Mouse (Mus musculus) limb, embryonic 11.5 days (tissue): ENCODE data around the gene Gm30191. TPM values are rescaled to one million over a fixed set of nuclear protein-coding genes. Genes with fewer than 3 reads are reported as not detected.

Experiments used
- ATAC-seq: fragments of 200-750 bp; cut with Nextera tagmentation; 2 replicates; pipeline ENCODE4 v1.8.0; 2017; ENCODE audit warnings: low read depth; ENCODE audit not compliant: insufficient number of reproducible peaks, low FRiP score, low TSS enrichment
- DNase-seq: peaks from one replicate; pipeline ENCODE4 v3.0.0-alpha.2; 2015; ENCODE audit warnings: low spot score
- H3K27ac ChIP-seq: fragments of 300-500 bp; sonication (generic); replicated peaks from 2 replicates; pipeline ENCODE4 v1.5.1; 2014; ENCODE audit warnings: low read depth, mild to moderate bottlenecking, low read length
- H3K27me3 ChIP-seq: fragments of 300-500 bp; sonication (generic); 2 replicates; pipeline ENCODE4 v1.6.1; 2014; ENCODE audit warnings: mild to moderate bottlenecking, low read length, mixed read lengths; ENCODE audit not compliant: control insufficient read depth, insufficient read depth
- H3K36me3 ChIP-seq: fragments of 300-500 bp; sonication (generic); 2 replicates; pipeline ENCODE4 v1.6.1; 2014; ENCODE audit warnings: mild to moderate bottlenecking, low read length, moderate library complexity, mixed read lengths; ENCODE audit not compliant: control insufficient read depth, insufficient read depth
- H3K4me1 ChIP-seq: fragments of 300-500 bp; sonication (generic); 2 replicates; pipeline ENCODE4 v1.6.1; 2014; ENCODE audit warnings: low read length, mixed read lengths; ENCODE audit not compliant: control insufficient read depth, insufficient read depth
- H3K4me2 ChIP-seq: fragments of 300-500 bp; sonication (generic); 2 replicates; pipeline ENCODE4 v1.6.1; 2014; ENCODE audit warnings: low read depth, mild to moderate bottlenecking, moderate library complexity; ENCODE audit not compliant: severe bottlenecking
- H3K4me3 ChIP-seq: fragments of 300-500 bp; sonication (generic); 2 replicates; pipeline ENCODE4 v1.5.1; 2014; ENCODE audit warnings: low read depth, low read length
- H3K9ac ChIP-seq: fragments of 300-500 bp; sonication (generic); 2 replicates; pipeline ENCODE4 v1.6.1; 2014; ENCODE audit warnings: mild to moderate bottlenecking, low read length
- H3K9me3 ChIP-seq: fragments of 300-500 bp; sonication (generic); 2 replicates; pipeline ENCODE4 v1.6.1; 2016; ENCODE audit warnings: low read length; ENCODE audit not compliant: control insufficient read depth
- WGBS: fragments of 180-500 bp; shearing (Covaris S2); extraction: QIAGEN DNeasy Blood & Tissue Kit; methylation state at CpG from one replicate; pipeline ENCODE4 v1.1.7; 2014; 5-methylcytosine and 5-hydroxymethylcytosine counted together
- polyA plus RNA-seq: library from polyadenylated mRNA; unstranded; fragments of >200 nt; fragmentation: Nextera tagmentation; extraction: Ambion mirVana; gene quantifications from 2 replicates; pipeline ENCODE4 v1.2.1, GENCODE M21; 2014

Gene Gm30191
- polyA plus RNA-seq, result not detected in 2 replicates

DNA sequence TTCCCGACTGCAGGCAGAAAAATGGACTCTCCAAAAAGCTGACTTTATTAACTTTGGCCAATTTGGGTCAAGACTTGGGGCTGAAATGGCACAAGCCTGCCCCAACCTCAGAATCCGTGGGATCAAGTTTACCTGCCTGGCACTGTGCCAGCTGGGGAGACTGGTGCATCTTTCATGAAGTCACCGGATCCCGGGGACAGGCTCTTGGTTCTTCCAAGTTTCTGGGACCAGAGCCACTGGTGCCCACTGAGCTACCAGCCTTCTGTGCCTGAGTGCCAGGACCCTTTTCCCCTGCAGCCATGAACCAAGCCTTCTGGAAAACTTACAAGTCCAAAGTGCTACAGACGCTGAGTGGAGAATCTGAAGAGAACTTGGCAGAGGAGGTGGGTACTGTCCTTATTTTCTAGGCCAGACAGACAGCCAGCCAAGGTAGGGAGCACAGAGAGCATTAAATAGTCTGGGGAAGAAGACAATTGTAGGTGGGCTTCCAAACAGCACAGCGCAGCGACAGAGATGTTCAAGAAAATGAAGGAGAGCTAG is at the start of gene Gm30191:
Gm30191 (plus strand) TSS at position 217 of the 540 bp plus-strand sequence.
- Histone ChIP-seq H3K27ac (no peak within 1 kb of the TSS), H3K9me3 (no peaks in the 10 kb centered on the region), H3K4me1 (peaks cover 15% of the 10 kb centered on the region), H3K36me3 (no peaks in the 10 kb centered on the region), H3K4me3 (0 out of 2 replicates have a peak within 1 kb of the TSS, but pooled peaks have one; percentile 70), H3K27me3 (peaks cover 32% of the 10 kb centered on the region), H3K4me2 (peak within 1 kb of the TSS; percentile 77), H3K9ac (no peak within 1 kb of the TSS)
- DNase-seq (no peak), ATAC-seq (no peak)
- WGBS, result 77% methylated on average over 7 of the region's 7 CpGs

DNA sequence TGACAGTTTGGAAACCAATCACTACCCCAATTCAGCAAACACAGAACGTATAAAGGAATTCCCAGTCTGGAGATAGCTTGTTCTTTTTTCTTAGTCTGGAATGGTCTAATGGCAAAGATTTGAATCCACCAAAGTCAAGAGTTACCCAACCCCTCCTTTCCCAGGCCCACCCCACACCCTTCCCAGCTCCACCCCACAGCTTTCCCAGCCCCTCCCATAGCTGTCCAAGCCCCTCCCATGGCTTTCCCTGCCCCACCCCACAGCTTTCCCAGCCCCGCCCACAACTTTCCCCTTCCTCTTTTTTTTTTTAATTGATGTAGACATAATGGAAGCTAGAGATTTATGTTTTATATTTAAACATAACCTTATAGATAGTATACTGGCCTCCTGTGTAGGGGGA is 47.4 kb upstream of the Gm30191 start:
- DNase-seq (no peak), ATAC-seq (no peak)
- no peaks in the 10 kb centered on the region for H3K36me3 ChIP-seq
- H3K9me3 ChIP-seq, result no peaks in the 10 kb centered on the region
- H3K9ac ChIP-seq, result no peak overlapping the region
- 76% methylated on average over 2 of the region's 2 CpGs for WGBS
- H3K4me2 ChIP-seq, result no peak overlapping the region
- H3K4me1 ChIP-seq, result no peaks in the 10 kb centered on the region
- H3K4me3 ChIP-seq, result no peak overlapping the region
- H3K27ac ChIP-seq, result no peak overlapping the region
- no peaks in the 10 kb centered on the region for H3K27me3 ChIP-seq

DNA sequence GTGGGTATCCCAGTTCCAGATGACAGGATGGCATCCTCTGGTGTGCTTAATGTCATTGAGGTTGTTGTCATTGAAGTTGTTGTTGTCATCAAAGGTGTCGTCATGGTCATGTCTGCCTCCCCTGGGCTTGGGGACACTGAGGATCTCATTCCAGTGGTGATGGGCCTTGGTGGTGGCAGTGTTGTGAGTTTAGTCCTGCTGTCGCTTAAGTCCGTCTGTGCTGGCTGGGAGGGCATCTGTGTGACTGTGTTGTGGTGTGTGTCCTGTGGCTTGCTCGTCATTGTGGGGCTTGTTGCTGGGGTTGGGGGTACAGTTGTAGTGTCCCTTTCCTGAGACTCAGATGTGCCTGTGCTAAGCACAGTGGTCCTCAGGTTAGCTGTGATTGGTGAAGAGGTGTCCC is 43.8 kb upstream of the Gm30191 start, which contains the start of gene Gm7534:
Gm7534 (minus strand) TSS at position 101 of the 400 bp plus-strand sequence.
- Histone ChIP-seq H3K4me3 (no peak within 1 kb of the TSS), H3K36me3 (no peaks in the 10 kb centered on the region), H3K27ac (no peak within 1 kb of the TSS), H3K4me2 (no peak within 1 kb of the TSS), H3K9me3 (no peaks in the 10 kb centered on the region), H3K27me3 (no peaks in the 10 kb centered on the region), H3K9ac (no peak within 1 kb of the TSS), H3K4me1 (0 out of 2 replicates have a peak, but pooled peaks cover 2% of the 10 kb centered on the region)
- DNase-seq (no peak), ATAC-seq (no peak)
- WGBS, result 82% methylated on average over 4 of the region's 4 CpGs

DNA sequence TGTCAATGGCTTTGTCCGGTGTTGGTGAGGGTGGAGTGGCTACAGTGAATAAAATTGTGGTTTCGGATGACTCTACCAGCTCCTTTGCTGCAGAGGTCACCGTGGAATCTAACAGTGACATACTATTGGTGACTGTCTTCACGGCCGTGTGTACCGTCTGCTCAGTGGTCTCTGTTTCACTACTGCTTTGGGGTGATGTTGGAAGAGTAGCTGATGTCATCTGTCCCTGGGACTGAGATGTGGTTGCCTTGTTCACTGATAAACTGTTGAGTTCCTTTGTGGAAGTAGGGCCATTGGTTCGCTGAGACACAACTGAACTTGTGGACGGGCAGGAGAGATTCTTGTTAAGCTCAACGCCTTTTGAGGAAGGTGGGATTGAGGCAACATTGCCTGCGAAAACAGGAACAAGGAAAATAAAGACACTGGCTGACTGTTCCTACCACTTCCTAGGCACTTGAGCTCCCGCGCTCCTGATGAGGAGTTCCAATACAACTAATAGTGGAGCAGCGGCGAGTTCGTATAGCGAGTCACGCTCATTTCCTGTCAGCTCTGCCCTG is 43.3 kb upstream of the Gm30191 start:
- Histone ChIP-seq H3K9ac (no peak overlapping the region), H3K4me2 (no peak overlapping the region), H3K36me3 (no peaks in the 10 kb centered on the region), H3K27me3 (no peaks in the 10 kb centered on the region), H3K9me3 (no peaks in the 10 kb centered on the region), H3K27ac (no peak overlapping the region), H3K4me3 (no peak overlapping the region), H3K4me1 (0 out of 2 replicates have a peak, but pooled peaks cover 2% of the 10 kb centered on the region)
- no peak for ATAC-seq
- WGBS, result 83% methylated on average over 17 of the region's 17 CpGs
- no peak for DNase-seq

DNA sequence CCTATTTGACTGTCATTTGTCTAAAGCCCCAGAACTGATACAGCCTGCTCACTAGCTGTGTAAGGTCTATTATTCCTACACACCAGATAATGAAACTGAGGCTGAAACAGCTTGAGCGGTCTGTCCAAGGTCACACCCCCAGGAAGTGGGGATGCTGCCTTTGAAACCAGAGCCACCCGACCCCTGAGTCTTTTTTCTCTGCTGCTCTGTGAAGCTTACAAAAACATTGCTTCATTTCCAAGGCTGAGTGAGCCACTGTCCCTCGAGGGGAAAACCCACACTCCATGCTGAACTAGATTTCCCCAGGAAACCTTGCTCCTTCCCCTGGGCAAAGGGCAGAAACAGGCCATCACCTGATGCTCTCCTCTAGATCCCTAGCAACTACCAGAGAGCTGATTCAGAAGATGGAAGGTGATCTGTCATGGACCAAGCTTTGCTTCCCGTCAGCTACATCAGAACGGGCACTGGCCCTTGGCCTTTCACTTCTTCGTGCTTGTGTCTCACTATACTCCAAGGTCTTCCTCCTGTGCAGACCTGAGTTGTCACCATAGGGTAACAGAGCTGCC is 40.2 kb upstream of the Gm30191 start:
- no peaks in the 10 kb centered on the region for H3K9me3 ChIP-seq
- ATAC-seq (no peak), DNase-seq (no peak)
- H3K4me2 ChIP-seq, result no peak overlapping the region
- H3K36me3 ChIP-seq, result no peaks in the 10 kb centered on the region
- H3K9ac ChIP-seq, result no peak overlapping the region
- no peaks in the 10 kb centered on the region for H3K27me3 ChIP-seq
- 0 out of 2 replicates have a peak, but pooled peaks cover 2% of the 10 kb centered on the region for H3K4me1 ChIP-seq
- WGBS, result 56% methylated on average over 6 of the region's 6 CpGs
- no peak overlapping the region for H3K4me3 ChIP-seq
- H3K27ac ChIP-seq, result no peak overlapping the region

DNA sequence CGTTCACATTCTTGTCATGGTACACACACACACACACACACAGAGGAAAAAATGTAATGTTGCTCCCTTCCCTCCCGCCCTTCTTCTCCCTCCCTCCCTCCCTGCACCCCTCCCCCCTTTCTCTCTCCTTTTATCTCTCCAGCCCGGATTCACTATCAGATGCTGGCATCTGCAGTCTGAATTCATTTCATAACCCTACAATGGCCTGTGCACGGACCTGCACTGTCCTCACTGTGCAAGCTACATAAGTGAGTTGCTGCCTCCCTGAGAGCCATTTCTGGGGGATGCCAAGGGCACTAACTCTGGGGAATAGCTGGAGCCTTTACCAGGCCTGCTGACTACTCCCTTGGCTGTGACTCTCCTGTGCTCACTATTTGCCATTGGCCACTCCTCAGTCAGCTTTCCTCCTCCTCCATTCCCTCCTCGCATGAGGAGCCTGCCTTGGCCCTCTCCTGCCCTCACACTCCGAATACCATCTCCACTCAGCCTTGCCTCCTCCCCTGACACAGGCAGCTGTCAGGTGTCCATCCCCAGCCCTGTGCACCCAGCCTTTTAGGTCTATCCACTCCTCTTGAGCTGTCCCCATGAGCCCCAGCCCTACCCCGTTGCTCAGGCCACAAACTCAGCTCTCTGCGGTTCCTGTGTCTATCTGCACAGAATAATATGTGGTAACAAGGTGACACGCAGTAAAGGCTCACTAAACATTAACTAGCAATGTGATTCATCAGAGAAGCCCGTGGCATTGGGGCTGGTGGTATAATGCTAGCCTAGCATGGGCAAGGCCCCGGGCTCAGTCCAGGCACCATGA is 23.7 kb upstream of the Gm30191 start:
- Histone ChIP-seq H3K9me3 (no peaks in the 10 kb centered on the region), H3K4me2 (no peak overlapping the region), H3K27me3 (no peaks in the 10 kb centered on the region), H3K4me1 (no peaks in the 10 kb centered on the region), H3K9ac (no peak overlapping the region), H3K4me3 (no peak overlapping the region), H3K36me3 (no peaks in the 10 kb centered on the region), H3K27ac (no peak overlapping the region)
- ATAC-seq, result no peak
- no peak for DNase-seq
- 67% methylated on average over 11 of the region's 11 CpGs for WGBS

DNA sequence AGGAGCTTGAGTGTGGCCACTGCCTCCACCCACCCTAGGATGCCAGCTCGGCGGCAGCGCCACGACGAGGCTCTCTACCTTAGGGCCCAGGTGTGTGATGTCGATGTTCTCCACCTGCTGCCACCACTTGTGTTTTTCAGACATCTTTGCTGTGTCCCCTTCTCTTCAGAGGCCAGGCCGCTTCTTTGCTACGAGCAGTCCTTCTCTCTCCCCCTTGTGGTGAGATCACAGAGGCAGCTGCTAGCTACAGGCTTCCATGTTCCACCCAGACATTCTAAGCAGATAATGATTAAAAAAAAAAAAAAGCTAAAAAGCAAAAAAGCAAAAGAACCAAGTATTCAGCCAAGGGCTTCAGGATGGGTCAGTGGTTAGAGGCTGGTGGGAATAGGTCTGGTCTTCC is 19.5 kb upstream of the Gm30191 start, which contains the start of gene Catsper4:
Catsper4 (minus strand) TSS at position 190 of the 400 bp plus-strand sequence.
- WGBS, result 72% methylated on average over 8 of the region's 8 CpGs
- no peak within 1 kb of the TSS for H3K9ac ChIP-seq

DNA sequence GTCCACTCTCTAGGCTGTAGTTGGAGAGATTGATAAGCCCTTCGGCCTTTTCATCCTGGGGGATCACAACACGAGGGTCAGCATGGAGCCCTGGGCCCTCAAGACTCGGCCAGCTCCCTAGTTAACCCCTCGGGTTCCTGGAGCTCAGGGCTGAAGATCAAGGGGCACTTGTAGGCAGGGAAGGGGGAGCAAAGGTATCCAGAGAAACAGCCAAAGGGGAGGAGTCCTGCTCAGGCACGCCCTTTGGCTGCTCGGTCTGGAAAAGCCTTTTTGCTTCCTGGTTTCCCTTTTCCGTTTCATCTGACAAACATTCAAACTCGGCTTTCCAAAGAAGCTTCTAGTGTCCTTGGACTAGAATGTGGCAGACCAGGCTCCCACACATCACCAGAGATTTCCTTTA is 16.3 kb upstream of the Gm30191 start:
- Histone ChIP-seq H3K27ac (no peak overlapping the region), H3K9ac (no peak overlapping the region), H3K36me3 (no peaks in the 10 kb centered on the region), H3K4me1 (no peaks in the 10 kb centered on the region), H3K4me2 (no peak overlapping the region), H3K9me3 (no peaks in the 10 kb centered on the region), H3K4me3 (no peak overlapping the region), H3K27me3 (no peaks in the 10 kb centered on the region)
- 31% methylated on average over 8 of the region's 8 CpGs for WGBS
- DNase-seq (no peak), ATAC-seq (no peak)

More for the DNA sequence above, 19.5 kb upstream of the Gm30191 start, which contains the start of gene Catsper4:
- H3K4me2 ChIP-seq, result no peak within 1 kb of the TSS
- H3K9me3 ChIP-seq, result no peaks in the 10 kb centered on the region
- no peaks in the 10 kb centered on the region for H3K27me3 ChIP-seq
- no peaks in the 10 kb centered on the region for H3K4me1 ChIP-seq
- H3K36me3 ChIP-seq, result no peaks in the 10 kb centered on the region
- H3K4me3 ChIP-seq, result no peak within 1 kb of the TSS
- H3K27ac ChIP-seq, result no peak within 1 kb of the TSS
- ATAC-seq, result no peak
- no peak for DNase-seq
